Mouse (Mus musculus) CD4-positive, CD25-positive, alpha-beta regulatory T cell, adult 2 months (primary cell): Measurements from ENCODE around the gene Sec22a.

ENCODE experiments used
- DNase-seq: peaks from one replicate; pipeline ENCODE4 v3.0.0-alpha.2; 2012; ENCODE audit warnings: low read depth, low spot score

The Sec22a gene

GRCm38 (mm10) chr16:35310551-35311110, 53.1 kb downstream of the Sec22a start:
- DNase-seq: no peak

GRCm38 (mm10) chr16:35309634-35310033, 54.1 kb downstream of the Sec22a start:
- no peak for DNase-seq

GRCm38 (mm10) chr16:35308486-35309143, 55.1 kb downstream of the Sec22a start:
- DNase-seq: no peak

- DNase-seq: no peak
Observed at GRCm38 (mm10) chr16:35308016-35308415, 55.7 kb downstream of the Sec22a start.

GRCm38 (mm10) chr16:35307331-35307730, 56.4 kb downstream of the Sec22a start:
- no peak for DNase-seq

GRCm38 (mm10) chr16:35306631-35307030, 57.1 kb downstream of the Sec22a start:
- DNase-seq: no peak

- no peak for DNase-seq
Observed at GRCm38 (mm10) chr16:35305226-35305625, 58.5 kb downstream of the Sec22a start.

GRCm38 (mm10) chr16:35304416-35304815, 59.3 kb downstream of the Sec22a start:
- no peak for DNase-seq

GRCm38 (mm10) chr16:35303721-35304120, 60.0 kb downstream of the Sec22a start:
- DNase-seq: no peak

GRCm38 (mm10) chr16:35302441-35303280, 61.1 kb downstream of the Sec22a start:
- DNase-seq: no peak

- no peak for DNase-seq
Observed at GRCm38 (mm10) chr16:35300156-35300555, 63.6 kb downstream of the Sec22a start.

- DNase-seq: no peak
Observed at GRCm38 (mm10) chr16:35297786-35298185, 65.9 kb downstream of the Sec22a start.

GRCm38 (mm10) chr16:35287244-35287643, 76.5 kb downstream of the Sec22a start:
- DNase-seq: no peak

GRCm38 (mm10) chr16:35285821-35286220, 77.9 kb downstream of the Sec22a start:
- DNase-seq: no peak

- no peak for DNase-seq
Observed at GRCm38 (mm10) chr16:35282456-35282855, 81.3 kb downstream of the Sec22a start.

GRCm38 (mm10) chr16:35278166-35278565, 85.6 kb downstream of the Sec22a start:
- no peak for DNase-seq

- no peak for DNase-seq
Observed at GRCm38 (mm10) chr16:35272417-35272816, 91.3 kb downstream of the Sec22a start.

GRCm38 (mm10) chr16:35271572-35271971, 92.1 kb downstream of the Sec22a start:
- DNase-seq: no peak

GRCm38 (mm10) chr16:35270945-35271344, 92.8 kb downstream of the Sec22a start:
- no peak for DNase-seq

GRCm38 (mm10) chr16:35270353-35270934, 93.3 kb downstream of the Sec22a start:
- DNase-seq: peak; percentile 81
